Mouse (Mus musculus) ES-E14 (cell line): ENCODE data around the gene Slc1a4. TPM values are rescaled to one million over a fixed set of nuclear protein-coding genes. Genes with fewer than 3 reads are reported as not detected.

Experiments used
- DNase-seq: peaks from one replicate; pipeline ENCODE4 v3.0.0-alpha.2; 2013; ENCODE audit warnings: low read depth, low spot score
- H3K27ac ChIP-seq: 2 replicates; pipeline ENCODE4 v1.5.1; 2012; ENCODE audit warnings: low read depth, mild to moderate bottlenecking, low read length, moderate library complexity, mixed read lengths; ENCODE audit not compliant: poor library complexity, insufficient read depth, severe bottlenecking
- H3K36me3 ChIP-seq: 2 replicates; pipeline ENCODE4 v1.6.1; 2012; ENCODE audit warnings: mild to moderate bottlenecking, low read length, moderate library complexity, mixed read lengths; ENCODE audit not compliant: control insufficient read depth, poor library complexity, insufficient read depth, severe bottlenecking
- H3K4me1 ChIP-seq, 2 experiments: fragments of 150-350 bp in 1 of 2; sonication (generic) in 1 of 2; 2 replicates each; pipeline ENCODE4 v1.6.1; 2012; ENCODE audit warnings: low read length in 2 of 2, mild to moderate bottlenecking in 1 of 2, mixed read lengths in 1 of 2; ENCODE audit not compliant: control insufficient read depth in 2 of 2, insufficient read depth in 2 of 2, poor library complexity in 1 of 2
- H3K4me3 ChIP-seq, 2 experiments: fragments of 150-350 bp in 1 of 2; sonication (generic) in 1 of 2; 2 replicates each; pipeline ENCODE4 v1.5.1; 2012; ENCODE audit warnings: low read length in 2 of 2, low read depth in 1 of 2, mild to moderate bottlenecking in 1 of 2, mixed read lengths in 1 of 2; ENCODE audit not compliant: insufficient read depth in 1 of 2, poor library complexity in 1 of 2, severe bottlenecking in 1 of 2
- H3K9ac ChIP-seq: 2 replicates; pipeline ENCODE4 v1.6.1; 2012; ENCODE audit warnings: low read depth, mild to moderate bottlenecking, low read length, mixed read lengths; ENCODE audit not compliant: poor library complexity, insufficient read depth, severe bottlenecking
- H3K9me3 ChIP-seq: fragments of 150-350 bp; sonication (generic); 2 replicates; pipeline ENCODE4 v1.6.1; 2012; ENCODE audit warnings: low read depth, mild to moderate bottlenecking, low read length; ENCODE audit not compliant: control insufficient read depth, insufficient read depth
- CHD2 ChIP-seq: IDR thresholded peaks from 2 replicates; pipeline ENCODE4 v1.6.1; 2014; ENCODE audit warnings: mild to moderate bottlenecking, low read depth, low read length, inconsistent platforms
- HCFC1 ChIP-seq: IDR thresholded peaks from 2 replicates; pipeline ENCODE4 v1.6.1; 2012; ENCODE audit warnings: low read length, inconsistent platforms, borderline replicate concordance; ENCODE audit not compliant: insufficient read depth
- MAFK ChIP-seq: IDR thresholded peaks from 2 replicates; pipeline ENCODE4 v1.6.1; 2014; ENCODE audit warnings: mild to moderate bottlenecking, low read depth, low read length, inconsistent platforms; ENCODE audit not compliant: insufficient read depth
- ZC3H11A ChIP-seq: IDR thresholded peaks from 2 replicates; pipeline ENCODE4 v1.6.1; 2012; ENCODE audit warnings: low read depth, mild to moderate bottlenecking, inconsistent platforms, low read length, borderline replicate concordance
- ZNF384 ChIP-seq: IDR thresholded peaks from 2 replicates; pipeline ENCODE4 v1.6.1; 2012; ENCODE audit warnings: low read depth, low read length, inconsistent platforms
- in situ Hi-C, 2 experiments: fragments of 600-800 bp; cut with MboI; formaldehyde crosslinking; loops; one replicate each; pipeline ENCODE4 v1.15.1; 2025; ENCODE audit warnings: low sequenced_read_pairs in 2 of 2, inconsistent platforms in 1 of 2; ENCODE audit not compliant: unreplicated experiment in 2 of 2
- total RNA-seq: library from RNA; depleted of rRNA; stranded (reverse); fragments of 300-350 nt; gene quantifications from 2 replicates; pipeline ENCODE4 v1.2.3, GENCODE M21; 2012; rRNA removed

The Slc1a4 gene
- total RNA-seq, 1 experiment: 35.2 TPM

DNA sequence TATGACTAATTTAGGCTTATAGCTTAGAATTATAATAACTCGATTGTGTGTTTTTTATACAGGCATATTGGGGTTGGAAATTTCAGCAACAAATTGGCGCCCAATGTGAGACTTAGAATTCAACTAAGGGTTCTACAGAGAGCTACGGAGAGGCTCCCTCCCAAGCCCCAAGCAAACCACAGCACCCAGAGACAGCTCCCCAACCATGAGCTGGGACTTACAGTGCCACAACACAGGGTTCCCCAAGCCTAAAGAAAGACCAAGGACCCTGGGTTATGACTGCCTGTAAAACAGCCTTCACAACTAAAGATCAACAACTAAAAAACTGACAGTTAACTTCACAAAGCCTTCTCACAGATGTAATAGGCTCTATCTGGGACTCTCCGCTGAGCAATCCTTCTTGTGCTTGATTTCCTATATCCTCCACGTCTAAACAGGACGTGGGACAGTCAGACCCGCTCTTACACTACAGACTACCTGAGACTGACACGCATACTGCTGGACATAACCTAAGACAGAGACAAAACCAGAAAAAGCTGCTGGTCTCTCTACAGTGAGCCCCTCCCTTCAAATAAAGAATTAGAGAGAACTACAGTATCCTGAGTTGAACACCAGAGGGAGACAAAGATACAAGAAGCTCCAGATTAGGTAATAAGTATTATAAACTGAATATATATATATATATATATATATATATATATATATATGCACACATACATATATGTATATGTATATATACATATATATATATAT is 69.7 kb downstream of the Slc1a4 start:
- Histone ChIP-seq H3K36me3 (no peaks in the 10 kb centered on the region), H3K9ac (no peak overlapping the region), H3K4me3 (no peak overlapping the region), H3K9me3 (no peaks in the 10 kb centered on the region), H3K4me1 (no peaks in the 10 kb centered on the region), H3K27ac (no peak overlapping the region)
- in situ Hi-C loops: loop anchor here (5.0 to 10.0 kb wide), 2 partner anchors 134 to 142 kb away; no protein-coding TSS in a partner anchor
- DNase-seq: no peak
- no peak for TF ChIP-seq CHD2
- no peak for TF ChIP-seq MAFK
- no peak for TF ChIP-seq HCFC1
- TF ChIP-seq ZC3H11A: no peak
- TF ChIP-seq ZNF384: no peak

DNA sequence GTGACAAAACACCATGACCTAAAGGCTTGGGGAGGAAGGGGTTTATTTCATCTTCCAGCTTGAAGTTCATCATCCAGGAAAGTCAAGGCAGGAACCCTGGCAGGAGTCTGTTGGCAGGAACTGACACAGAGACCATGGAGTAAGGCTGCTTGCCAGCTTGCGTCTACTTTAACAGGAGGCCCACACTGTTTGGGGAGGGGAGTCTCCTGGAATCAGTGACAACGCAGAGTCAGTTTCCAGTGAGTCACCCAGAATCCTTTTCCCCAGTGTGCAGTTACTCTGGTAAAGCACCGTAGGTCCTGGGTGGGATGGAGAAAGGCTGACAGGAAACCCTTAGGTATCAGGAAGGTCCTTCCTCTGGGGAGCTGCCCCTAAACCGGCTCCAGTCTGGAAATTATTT is 77.7 kb downstream of the Slc1a4 start:
- no peaks in the 10 kb centered on the region for H3K4me1 ChIP-seq
- H3K36me3 ChIP-seq: no peaks in the 10 kb centered on the region
- in situ Hi-C loops: no loop called here
- TF ChIP-seq HCFC1: no peak
- TF ChIP-seq CHD2: no peak
- TF ChIP-seq ZC3H11A: no peak
- no peak for TF ChIP-seq MAFK
- TF ChIP-seq ZNF384: no peak
- H3K9ac ChIP-seq: no peak overlapping the region
- DNase-seq: no peak
- no peak overlapping the region for H3K27ac ChIP-seq
- H3K4me3 ChIP-seq: no peak overlapping the region
- no peaks in the 10 kb centered on the region for H3K9me3 ChIP-seq

DNA sequence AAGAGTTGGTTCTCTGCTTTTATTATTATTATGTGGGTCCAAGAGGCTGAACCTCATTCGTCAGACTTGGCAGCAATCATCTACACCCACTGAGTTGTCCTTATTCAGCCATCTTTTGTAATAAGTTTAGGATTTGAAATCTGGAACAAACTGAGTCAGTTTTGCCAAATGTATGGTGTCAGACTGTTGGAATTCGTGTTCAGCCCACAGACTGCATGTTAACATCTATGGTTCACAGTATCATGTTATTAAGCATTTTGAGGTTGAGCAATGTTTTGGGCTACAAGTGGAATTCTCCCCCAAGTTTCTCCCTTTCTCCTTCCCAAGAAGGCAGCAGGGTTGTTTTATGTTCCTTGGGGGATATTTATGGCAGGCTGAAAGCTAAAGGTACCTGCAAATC is 79.4 kb downstream of the Slc1a4 start:
- TF ChIP-seq ZC3H11A (no peak), CHD2 (no peak), MAFK (no peak), HCFC1 (no peak), ZNF384 (no peak)
- Histone ChIP-seq H3K36me3 (no peaks in the 10 kb centered on the region), H3K4me3 (no peak overlapping the region), H3K9ac (no peak overlapping the region), H3K4me1 (peaks cover 0 to 2% of the 10 kb centered on the region in 2 experiments; a peak in 1 of 4 replicates), H3K9me3 (no peaks in the 10 kb centered on the region), H3K27ac (no peak overlapping the region)
- in situ Hi-C loops: no loop called here
- DNase-seq: no peak

Other genes starting within 250 kb of the Slc1a4 start
- gene Actr2, start 219.8 kb downstream of the Slc1a4 start, total RNA-seq: 70.3 and 107 TPM in 2 replicates
- gene Rab1a, start 131.3 kb downstream of the Slc1a4 start, total RNA-seq: 77.9 and 122 TPM in 2 replicates
- gene Cep68, start 83.3 kb downstream of the Slc1a4 start, total RNA-seq: 30.9 and 39.2 TPM in 2 replicates
- gene Sertad2, start 210.5 kb upstream of the Slc1a4 start, total RNA-seq: 13.9 and 16.0 TPM in 2 replicates